Mouse (Mus musculus) hindbrain, embryonic 15.5 days (tissue): ENCODE data around the gene Olfr996. TPM values are rescaled to one million over a fixed set of nuclear protein-coding genes. Genes with fewer than 3 reads are reported as not detected.
"Not testable (repeated sequence)": the region's sequence is repeated elsewhere in the genome, so short reads cannot be mapped to it uniquely, and the experiment has no call there.

Source experiments
- ATAC-seq: fragments of 200-750 bp; cut with Nextera tagmentation; 2 replicates; pipeline ENCODE4 v1.8.0; 2017; ENCODE audit warnings: low read depth, moderate number of reproducible peaks, moderate TSS enrichment; ENCODE audit not compliant: low FRiP score
- H3K27ac ChIP-seq: fragments of 300-500 bp; sonication (generic); replicated peaks from 2 replicates; pipeline ENCODE4 v1.5.1; 2015; ENCODE audit warnings: mild to moderate bottlenecking, inconsistent platforms
- H3K27me3 ChIP-seq: fragments of 300-500 bp; sonication (generic); 2 replicates; pipeline ENCODE4 v1.6.1; 2015; ENCODE audit warnings: control low read depth, inconsistent platforms
- H3K36me3 ChIP-seq: fragments of 300-500 bp; sonication (generic); 2 replicates; pipeline ENCODE4 v1.6.1; 2015; ENCODE audit warnings: control low read depth, inconsistent platforms
- H3K4me1 ChIP-seq: fragments of 300-500 bp; sonication (generic); replicated peaks from 2 replicates; pipeline ENCODE4 v1.6.1; 2015; ENCODE audit warnings: control low read depth, inconsistent platforms
- H3K4me2 ChIP-seq: fragments of 300-500 bp; sonication (generic); 2 replicates; pipeline ENCODE4 v1.6.1; 2015; ENCODE audit warnings: moderate library complexity, mild to moderate bottlenecking, inconsistent platforms
- H3K4me3 ChIP-seq: fragments of 300-500 bp; sonication (generic); 2 replicates; pipeline ENCODE4 v1.5.1; 2015; ENCODE audit warnings: mild to moderate bottlenecking, inconsistent platforms
- H3K9ac ChIP-seq: fragments of 300-500 bp; sonication (generic); 2 replicates; pipeline ENCODE4 v1.6.1; 2015; ENCODE audit warnings: inconsistent platforms
- H3K9me3 ChIP-seq: fragments of 300-500 bp; sonication (generic); 2 replicates; pipeline ENCODE4 v1.6.1; 2016; ENCODE audit warnings: control low read depth, inconsistent platforms
- WGBS: fragments of 180-500 bp; shearing (Covaris S2); methylation state at CpG from one replicate; pipeline ENCODE4 v1.1.7; 2015; 5-methylcytosine and 5-hydroxymethylcytosine counted together
- polyA plus RNA-seq: library from polyadenylated mRNA; unstranded; fragments of >200 nt; fragmentation: Nextera tagmentation; extraction: Ambion mirVana; gene quantifications from 2 replicates; pipeline ENCODE4 v1.2.1, GENCODE M21; 2015

The Olfr996 gene
- polyA plus RNA-seq, result not detected in 2 replicates

DNA sequence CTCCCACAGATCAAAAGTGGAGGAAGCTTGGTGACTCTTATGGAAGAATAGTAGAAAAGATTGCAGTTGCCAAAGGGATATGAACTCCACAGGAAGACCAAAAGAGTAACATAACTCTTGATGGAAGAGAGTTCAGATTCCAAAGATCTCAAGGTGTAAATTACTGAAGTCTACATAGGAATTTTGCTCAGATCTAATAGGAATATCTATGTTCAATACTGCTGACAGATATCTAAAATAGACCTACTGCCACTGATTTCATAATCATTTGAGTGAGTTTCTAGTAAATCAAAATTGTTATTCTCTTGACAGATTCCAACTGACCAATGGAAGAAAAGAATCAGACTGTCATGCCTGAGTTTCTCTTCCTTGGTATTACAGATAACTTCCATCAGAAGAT lies at the start of gene Olfr996:
Olfr996 (plus strand) TSS at position 301 of the 400 bp plus-strand sequence.
- H3K27ac ChIP-seq, result no peak within 1 kb of the TSS
- no peak for ATAC-seq
- no peak within 1 kb of the TSS for H3K4me3 ChIP-seq
- H3K9me3 ChIP-seq, result no peaks in the 10 kb centered on the region
- no peaks in the 10 kb centered on the region for H3K4me1 ChIP-seq
- no peak within 1 kb of the TSS for H3K9ac ChIP-seq
- H3K36me3 ChIP-seq, result no peaks in the 10 kb centered on the region
- no peak within 1 kb of the TSS for H3K4me2 ChIP-seq
- no peaks in the 10 kb centered on the region for H3K27me3 ChIP-seq

DNA sequence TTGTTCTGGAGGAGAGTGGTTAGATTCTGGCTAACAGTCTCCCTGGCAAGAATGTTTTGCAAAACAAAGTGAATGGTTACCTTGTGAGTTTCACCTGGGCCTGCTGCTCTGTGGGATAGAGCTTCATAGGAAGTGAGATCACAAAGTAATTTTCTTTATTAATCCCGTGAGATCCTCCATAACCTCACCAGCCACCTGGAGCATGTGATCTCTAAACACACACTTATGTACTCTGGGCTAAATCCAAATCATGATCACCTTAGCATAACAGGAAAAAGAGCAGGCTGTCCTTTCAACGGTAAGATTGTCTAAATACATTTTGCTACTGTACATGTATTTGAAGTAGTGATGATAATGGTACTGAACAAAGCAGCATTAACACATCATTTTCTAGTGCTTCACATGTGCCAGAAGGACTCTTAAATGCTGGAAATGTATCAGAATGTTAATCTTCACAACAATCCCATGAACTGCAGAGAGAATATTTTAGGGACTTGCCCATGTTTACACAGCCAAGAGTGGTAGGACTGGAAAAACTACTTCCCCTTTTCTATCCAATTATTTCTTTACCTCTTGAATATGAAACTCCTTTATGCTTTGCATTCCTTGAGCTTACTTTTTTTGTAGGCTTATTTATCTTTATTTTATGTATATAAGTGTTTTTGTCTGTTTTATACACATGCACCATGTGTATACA lies 46.8 kb upstream of the Olfr996 start:
- Histone ChIP-seq H3K27ac (no peak overlapping the region), H3K9ac (no peak overlapping the region), H3K27me3 (no peaks in the 10 kb centered on the region), H3K4me2 (no peak overlapping the region), H3K9me3 (no peaks in the 10 kb centered on the region), H3K4me3 (no peak overlapping the region), H3K36me3 (no peaks in the 10 kb centered on the region), H3K4me1 (no peaks in the 10 kb centered on the region)
- no peak for ATAC-seq
- WGBS, result 85% methylated on average over 2 of the region's 2 CpGs

DNA sequence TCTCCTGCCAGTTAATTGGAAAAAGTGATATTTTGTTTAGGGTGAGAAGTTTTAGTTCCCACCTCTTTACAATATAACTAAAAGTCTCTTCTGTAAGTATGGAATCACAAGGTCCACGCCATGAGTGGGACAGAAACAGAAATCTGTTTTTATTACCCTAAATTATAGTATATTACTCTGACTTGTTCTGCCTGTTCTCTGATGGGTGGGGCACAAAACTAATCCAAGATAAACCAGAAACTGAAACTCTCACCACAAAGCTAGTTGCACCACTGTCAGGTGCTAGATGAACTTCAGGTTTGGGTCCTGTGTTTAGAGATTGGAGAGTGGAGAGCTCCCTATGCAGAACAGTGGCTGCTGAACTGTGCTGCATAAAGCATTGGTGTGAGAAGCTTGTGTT lies 45.1 kb upstream of the Olfr996 start:
- Histone ChIP-seq H3K27ac (no peak overlapping the region), H3K4me2 (no peak overlapping the region), H3K4me3 (no peak overlapping the region), H3K27me3 (no peaks in the 10 kb centered on the region), H3K4me1 (no peaks in the 10 kb centered on the region), H3K9ac (no peak overlapping the region), H3K36me3 (no peaks in the 10 kb centered on the region), H3K9me3 (no peaks in the 10 kb centered on the region)
- WGBS, result 82% methylated on average over 1 of the region's 1 CpGs
- ATAC-seq, result no peak

DNA sequence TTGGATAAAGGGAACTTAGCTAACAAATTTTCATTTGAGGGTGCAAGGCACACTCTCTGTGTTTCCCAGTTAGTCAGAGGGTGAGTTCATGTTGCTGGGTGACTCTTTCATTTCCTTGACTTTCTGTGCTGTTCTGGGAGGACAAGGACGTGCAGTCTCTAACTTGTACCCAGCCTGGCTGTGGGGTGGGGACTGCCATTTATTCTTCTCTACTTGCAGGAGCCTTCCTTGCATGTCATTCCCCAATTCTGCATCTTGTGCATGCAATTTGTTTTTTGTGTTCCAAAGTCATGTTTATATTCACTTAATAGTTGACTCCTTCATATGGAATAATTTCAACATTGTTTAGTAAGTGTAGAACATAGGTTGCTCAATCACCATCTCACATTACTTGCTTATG lies 24.2 kb upstream of the Olfr996 start:
- H3K9ac ChIP-seq, result no peak overlapping the region
- WGBS, result 74% methylated on average over 1 of the region's 1 CpGs
- no peaks in the 10 kb centered on the region for H3K9me3 ChIP-seq
- no peaks in the 10 kb centered on the region for H3K4me1 ChIP-seq
- no peak overlapping the region for H3K4me2 ChIP-seq
- no peaks in the 10 kb centered on the region for H3K27me3 ChIP-seq
- no peak for ATAC-seq
- H3K4me3 ChIP-seq, result no peak overlapping the region
- no peaks in the 10 kb centered on the region for H3K36me3 ChIP-seq
- H3K27ac ChIP-seq, result no peak overlapping the region

DNA sequence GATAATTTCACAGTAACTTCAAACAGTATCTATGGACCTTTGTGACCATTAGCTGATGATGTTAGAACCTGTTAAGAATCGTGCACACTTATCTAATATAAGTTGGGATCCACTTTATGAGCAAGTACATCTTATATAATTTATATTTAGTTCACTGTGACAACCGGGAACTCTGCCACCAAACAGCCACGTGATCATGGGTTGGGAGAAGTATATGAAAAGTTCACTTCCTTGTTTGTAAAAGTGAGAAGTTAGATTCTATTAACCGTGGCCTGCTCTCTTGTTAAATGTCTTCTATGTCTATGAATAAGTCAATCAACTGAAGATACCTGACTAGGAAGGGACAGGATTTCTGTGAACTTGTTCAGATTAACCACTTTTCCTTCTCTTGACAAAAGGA lies 18.8 kb upstream of the Olfr996 start:
- H3K9ac ChIP-seq, result no peak overlapping the region
- ATAC-seq, result no peak
- H3K36me3 ChIP-seq, result no peaks in the 10 kb centered on the region
- WGBS, result 76% methylated on average over 4 of the region's 4 CpGs
- no peaks in the 10 kb centered on the region for H3K4me1 ChIP-seq
- H3K27me3 ChIP-seq, result no peaks in the 10 kb centered on the region
- H3K4me2 ChIP-seq, result no peak overlapping the region
- H3K9me3 ChIP-seq, result no peaks in the 10 kb centered on the region
- no peak overlapping the region for H3K27ac ChIP-seq
- H3K4me3 ChIP-seq, result no peak overlapping the region

DNA sequence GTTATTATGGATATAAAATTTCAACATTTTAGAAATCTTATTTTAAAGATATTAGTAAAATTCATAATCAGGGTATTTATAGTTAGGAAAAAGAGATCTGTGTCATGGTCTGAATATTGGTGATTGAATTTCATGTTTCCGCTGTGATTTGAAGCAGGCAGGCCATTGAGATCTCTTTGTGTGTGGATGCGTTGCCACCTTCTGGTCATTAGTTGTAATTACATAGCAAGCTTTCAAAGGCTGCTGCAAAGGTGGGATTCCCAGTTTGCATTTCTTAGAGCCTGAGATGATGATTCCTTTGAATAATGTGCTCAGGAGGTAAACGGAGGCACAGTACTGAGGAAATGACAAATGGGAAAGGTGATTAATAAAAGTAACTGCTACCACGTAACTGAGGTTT lies 17.8 kb upstream of the Olfr996 start:
- 24% methylated on average over 4 of the region's 4 CpGs for WGBS
- H3K4me2 ChIP-seq, result no peak overlapping the region
- no peak for ATAC-seq

DNA sequence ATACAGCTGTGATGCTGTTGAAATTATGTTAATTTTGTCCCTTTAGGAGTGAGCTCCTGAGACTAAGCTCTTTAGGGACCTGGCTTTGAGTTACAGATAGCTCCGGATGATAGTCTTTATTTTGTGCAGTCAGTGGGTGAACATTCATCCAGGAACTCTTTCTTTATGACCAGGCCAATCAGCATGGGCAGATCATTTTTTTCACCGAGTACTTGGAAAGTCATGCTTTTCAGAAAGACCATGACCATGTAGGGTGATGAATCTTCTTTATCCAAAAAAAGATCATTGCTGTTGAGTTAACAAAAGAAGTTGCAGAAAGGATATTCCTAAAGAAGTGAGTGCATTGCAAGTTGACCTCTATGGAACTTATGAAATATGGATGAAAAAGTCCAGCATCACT lies 9.6 kb downstream of the Olfr996 start, which contains the start of gene Olfr998:
Olfr998 (plus strand) TSS at position 301 of the 400 bp plus-strand sequence.
- WGBS, result 84% methylated on average over 2 of the region's 2 CpGs
- H3K27ac ChIP-seq, H3K4me3 ChIP-seq, H3K9ac ChIP-seq, H3K4me1 ChIP-seq, H3K27me3 ChIP-seq, H3K9me3 ChIP-seq, ATAC-seq, H3K36me3 ChIP-seq, H3K4me2 ChIP-seq: not testable (repeated sequence)

More for the DNA sequence above, 17.8 kb upstream of the Olfr996 start:
- H3K9me3 ChIP-seq, result no peaks in the 10 kb centered on the region
- no peaks in the 10 kb centered on the region for H3K4me1 ChIP-seq
- H3K27me3 ChIP-seq, result no peaks in the 10 kb centered on the region
- no peak overlapping the region for H3K27ac ChIP-seq
- H3K4me3 ChIP-seq, result no peak overlapping the region
- no peak overlapping the region for H3K9ac ChIP-seq
- H3K36me3 ChIP-seq, result no peaks in the 10 kb centered on the region

DNA sequence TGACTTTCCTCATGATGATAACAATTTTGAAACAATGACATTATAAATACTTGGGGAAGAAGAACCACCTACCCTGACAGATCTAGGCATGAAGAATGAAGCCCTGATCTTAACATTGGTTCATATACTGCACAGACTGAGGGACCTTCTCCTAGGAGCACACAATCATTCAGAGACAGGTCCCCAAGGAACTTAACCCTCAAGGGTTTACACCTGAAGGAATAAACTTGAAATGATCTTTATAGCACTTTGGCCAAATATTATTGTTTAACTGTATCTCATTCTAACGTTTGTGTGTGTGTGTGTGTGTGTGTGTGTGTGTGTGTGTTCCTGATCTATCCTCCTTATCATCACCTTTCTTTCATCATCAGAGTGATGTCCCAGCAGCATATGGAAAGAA lies 32.8 kb downstream of the Olfr996 start, which contains the start of gene Olfr1000:
Olfr1000 (minus strand) TSS at position 101 of the 400 bp plus-strand sequence.
- H3K27me3 ChIP-seq, result no peaks in the 10 kb centered on the region
- H3K4me2 ChIP-seq, result no peak within 1 kb of the TSS
- ATAC-seq, result no peak
- H3K27ac ChIP-seq, result no peak within 1 kb of the TSS
- no peak within 1 kb of the TSS for H3K4me3 ChIP-seq
- H3K36me3 ChIP-seq, result no peaks in the 10 kb centered on the region
- H3K9me3 ChIP-seq, result no peaks in the 10 kb centered on the region
- H3K4me1 ChIP-seq, result no peaks in the 10 kb centered on the region
- H3K9ac ChIP-seq, result no peak within 1 kb of the TSS
- WGBS, result 76% methylated on average over 1 of the region's 1 CpGs

Other genes with a start within 250 kb of the Olfr996 start
- gene Olfr987, start 239.9 kb upstream of the Olfr996 start, polyA plus RNA-seq, result not detected in 2 replicates
- not detected in 2 replicates for gene Olfr988, start 216.0 kb upstream of the Olfr996 start, polyA plus RNA-seq
- gene Olfr992, start 169.7 kb upstream of the Olfr996 start, polyA plus RNA-seq, result not detected in 2 replicates
- not detected in 2 replicates for gene Olfr993, start 164.3 kb upstream of the Olfr996 start, polyA plus RNA-seq
- gene Olfr994, start 142.8 kb upstream of the Olfr996 start, polyA plus RNA-seq, result not detected in 2 replicates
- not detected in 2 replicates for gene Olfr995, start 135.6 kb upstream of the Olfr996 start, polyA plus RNA-seq
- gene 4833423E24Rik, start 60.2 kb upstream of the Olfr996 start, polyA plus RNA-seq, result 0.06 and 0.10 TPM in 2 replicates
- not detected in 2 replicates for gene Olfr998, start 9.7 kb downstream of the Olfr996 start, polyA plus RNA-seq
- not detected in 2 replicates for gene Olfr1000, start 32.7 kb downstream of the Olfr996 start, polyA plus RNA-seq
- not detected in 2 replicates for gene Olfr1002, start 71.5 kb downstream of the Olfr996 start, polyA plus RNA-seq
- gene Olfr154, start 85.2 kb downstream of the Olfr996 start, polyA plus RNA-seq, result not detected in 2 replicates
- gene Olfr1006, start 99.6 kb downstream of the Olfr996 start, polyA plus RNA-seq, result not detected in 2 replicates
- gene Olfr1008, start 110.2 kb downstream of the Olfr996 start, polyA plus RNA-seq, result not detected in 2 replicates
- not detected in 2 replicates for gene Olfr1009, start 136.2 kb downstream of the Olfr996 start, polyA plus RNA-seq
- gene Olfr1012, start 183.6 kb downstream of the Olfr996 start, polyA plus RNA-seq, result not detected in 2 replicates
- not detected in 2 replicates for gene Olfr1013, start 187.9 kb downstream of the Olfr996 start, polyA plus RNA-seq
- gene Olfr1014, start 193.5 kb downstream of the Olfr996 start, polyA plus RNA-seq, result not detected in 2 replicates
- not detected in 2 replicates for gene Olfr1015, start 202.8 kb downstream of the Olfr996 start, polyA plus RNA-seq
- gene Olfr1016, start 223.3 kb downstream of the Olfr996 start, polyA plus RNA-seq, result not detected in 2 replicates
- gene Olfr1018, start 239.3 kb downstream of the Olfr996 start, polyA plus RNA-seq, result not detected in 2 replicates